Mouse (Mus musculus) megakaryocyte, embryonic 14.5 days (primary cell): Measurements from ENCODE around the gene Gm45717. TPM values are rescaled to one million over a fixed set of nuclear protein-coding genes. Genes with fewer than 3 reads are reported as not detected.
A peak's percentile ranks its signal among the peaks of the same experiment; 100 is the strongest.
"Not testable (repeated sequence)": the region's sequence is repeated elsewhere in the genome, so short reads cannot be mapped to it uniquely, and the experiment has no call there.

Experiments
- H3K27me3 ChIP-seq: replicated peaks from 2 replicates; pipeline ENCODE3; 2012; ENCODE audit warnings: inconsistent platforms
- H3K36me3 ChIP-seq: replicated peaks from 2 replicates; pipeline ENCODE3; 2012; ENCODE audit warnings: low read length, inconsistent platforms, mixed read lengths
- H3K4me1 ChIP-seq: 2 replicates; pipeline ENCODE4 v1.6.1; 2012; ENCODE audit warnings: inconsistent platforms
- H3K4me3 ChIP-seq: replicated peaks from 2 replicates; pipeline ENCODE3; 2012; ENCODE audit warnings: moderate library complexity, mild to moderate bottlenecking, inconsistent platforms
- H3K9me3 ChIP-seq: 2 replicates; pipeline ENCODE4 v1.6.1; 2012; ENCODE audit warnings: inconsistent platforms
- FLI1 ChIP-seq: IDR thresholded peaks from 2 replicates; pipeline ENCODE4 v1.6.1; 2012; ENCODE audit warnings: low read length, inconsistent platforms, mixed read lengths
- GATA1 ChIP-seq: IDR thresholded peaks from 3 replicates; pipeline ENCODE4 v1.6.1; 2012; ENCODE audit warnings: mixed read lengths, low read length, inconsistent platforms, borderline replicate concordance
- polyA plus RNA-seq: library from polyadenylated mRNA; stranded (reverse); fragments of >175 nt; gene quantifications from 2 replicates; pipeline ENCODE4 v1.2.3, GENCODE M21; 2012; ENCODE audit warnings: low replicate concordance; ENCODE audit not compliant: insufficient read depth

Gm45717 gene
- polyA plus RNA-seq, 1 experiment = not detected

DNA sequence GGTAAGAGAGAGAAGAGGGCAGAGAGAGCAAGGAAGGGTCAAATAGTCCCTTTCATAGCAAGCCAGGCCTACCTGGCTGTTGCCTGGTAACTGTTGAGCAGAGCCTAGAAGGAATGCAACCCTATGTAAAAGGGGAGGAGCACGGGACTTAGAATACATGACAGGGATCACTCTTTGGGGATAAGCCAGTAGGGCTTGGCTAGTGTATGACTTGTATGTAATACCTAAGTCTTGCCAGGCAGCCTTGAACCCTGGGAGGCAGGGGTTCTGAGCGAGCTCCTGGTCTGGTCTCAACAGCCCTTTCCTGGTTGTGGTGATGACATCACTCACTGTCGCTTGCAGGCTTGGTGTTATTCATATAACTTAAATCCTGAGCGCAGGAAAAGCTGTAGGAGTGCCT, 33.3 kb upstream of the Gm45717 start:
- Histone ChIP-seq H3K36me3 (peaks cover 7% of the 10 kb centered on the region), H3K9me3 (peaks cover 6% of the 10 kb centered on the region), H3K27me3 (no peaks in the 10 kb centered on the region), H3K4me1 (peaks cover 68% of the 10 kb centered on the region), H3K4me3 (no peak overlapping the region)
- TF ChIP-seq GATA1 = no peak
- no peak for TF ChIP-seq FLI1

GRCm38 (mm10) chr7:140987182-140988138, 31.7 kb upstream of the Gm45717 start:
- Histone ChIP-seq H3K36me3 (peaks cover 10% of the 10 kb centered on the region), H3K4me3 (no peak overlapping the region), H3K4me1 (peaks cover 80% of the 10 kb centered on the region), H3K27me3 (no peaks in the 10 kb centered on the region), H3K9me3 (peaks cover 6% of the 10 kb centered on the region)
- no peak for TF ChIP-seq FLI1

DNA sequence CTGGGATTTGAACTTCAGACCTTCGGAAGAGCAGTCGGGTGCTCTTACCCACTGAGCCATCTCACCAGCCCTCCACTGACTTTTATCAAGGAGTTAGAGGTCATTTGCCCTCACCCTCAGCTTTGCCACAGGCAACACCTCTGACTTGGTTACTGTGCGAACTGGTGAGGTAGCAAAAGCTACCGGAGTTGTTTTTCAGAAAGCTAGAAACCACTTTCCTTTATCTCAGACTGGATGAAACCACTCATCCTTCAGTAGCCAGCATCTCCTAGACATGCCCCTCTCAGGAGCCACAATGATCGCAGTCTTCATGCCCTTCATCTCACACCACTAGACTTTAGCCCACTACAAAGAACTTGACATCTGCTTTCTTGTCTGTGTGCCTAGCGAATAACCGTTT, 27.2 kb upstream of the Gm45717 start:
- Histone ChIP-seq H3K4me1 (peaks cover 65% of the 10 kb centered on the region), H3K4me3 (no peak overlapping the region), H3K36me3 (peaks cover 10% of the 10 kb centered on the region), H3K9me3 (peaks cover 6% of the 10 kb centered on the region), H3K27me3 (no peaks in the 10 kb centered on the region)
- TF ChIP-seq FLI1 (no peak), GATA1 (no peak)

DNA sequence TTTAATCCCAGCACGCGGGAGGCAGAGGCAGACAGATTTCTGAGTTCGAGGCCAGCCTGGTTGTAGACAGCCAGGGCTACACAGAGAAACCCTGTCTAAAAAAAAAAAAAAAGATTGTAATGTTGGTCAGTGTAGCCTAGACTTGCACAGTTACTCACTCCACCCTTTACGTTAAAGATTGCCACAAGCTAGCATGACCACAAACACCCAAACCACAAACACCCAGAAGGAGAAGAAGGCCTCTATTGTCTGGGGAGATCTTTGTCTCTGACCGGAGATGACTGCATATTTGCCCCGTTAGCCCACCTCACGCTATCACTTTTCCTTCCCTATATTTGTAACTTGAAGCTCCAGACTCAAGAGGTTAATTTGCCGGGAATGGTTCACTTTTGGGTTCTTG, 26.0 kb upstream of the Gm45717 start:
- H3K4me3 ChIP-seq = peak overlapping the region; percentile 33
- H3K9me3 ChIP-seq = peaks cover 6% of the 10 kb centered on the region
- H3K4me1 ChIP-seq = peaks cover 57% of the 10 kb centered on the region
- H3K27me3 ChIP-seq = no peaks in the 10 kb centered on the region
- H3K36me3 ChIP-seq = peaks cover 10% of the 10 kb centered on the region
- TF ChIP-seq FLI1 (no peak), GATA1 (no peak)

- not testable (repeated sequence) for H3K4me3 ChIP-seq, H3K36me3 ChIP-seq, H3K27me3 ChIP-seq, H3K9me3 ChIP-seq
- peaks cover 60% of the 10 kb centered on the region for H3K4me1 ChIP-seq
Measured at GRCm38 (mm10) chr7:140976720-140977119, 21.0 kb upstream of the Gm45717 start.

DNA sequence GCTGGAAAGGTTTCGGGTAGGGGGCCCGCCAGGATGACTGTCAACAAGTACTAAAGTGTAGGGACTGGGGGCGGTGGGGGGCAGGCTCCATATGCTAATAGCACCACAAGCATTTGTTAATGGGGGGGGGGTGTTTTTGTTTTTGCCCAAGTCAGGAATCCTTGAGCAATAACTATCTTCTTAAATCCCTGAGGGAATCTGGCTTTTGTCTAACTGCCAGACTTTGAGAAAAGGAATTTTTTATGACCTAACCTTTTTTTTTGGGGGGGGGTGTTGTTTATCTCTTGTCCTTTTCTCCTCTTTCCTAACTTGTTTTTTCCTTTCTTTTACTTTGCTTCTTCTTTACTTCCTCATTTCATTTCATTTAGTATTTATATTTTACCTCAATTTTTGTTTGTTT, 19.7 kb upstream of the Gm45717 start:
- H3K4me3 ChIP-seq = no peak overlapping the region
- no peaks in the 10 kb centered on the region for H3K9me3 ChIP-seq
- H3K4me1 ChIP-seq = peaks cover 63% of the 10 kb centered on the region
- peaks cover 19% of the 10 kb centered on the region for H3K36me3 ChIP-seq
- no peaks in the 10 kb centered on the region for H3K27me3 ChIP-seq
- no peak for TF ChIP-seq GATA1

- Histone ChIP-seq H3K9me3 (no peaks in the 10 kb centered on the region), H3K27me3 (no peaks in the 10 kb centered on the region), H3K36me3 (peaks cover 25% of the 10 kb centered on the region), H3K4me3 (peak overlapping the region; percentile 73), H3K4me1 (peaks cover 63% of the 10 kb centered on the region)
- no peak for TF ChIP-seq FLI1
- TF ChIP-seq GATA1 = no peak
Measured at GRCm38 (mm10) chr7:140974940-140975339, 19.2 kb upstream of the Gm45717 start.

DNA sequence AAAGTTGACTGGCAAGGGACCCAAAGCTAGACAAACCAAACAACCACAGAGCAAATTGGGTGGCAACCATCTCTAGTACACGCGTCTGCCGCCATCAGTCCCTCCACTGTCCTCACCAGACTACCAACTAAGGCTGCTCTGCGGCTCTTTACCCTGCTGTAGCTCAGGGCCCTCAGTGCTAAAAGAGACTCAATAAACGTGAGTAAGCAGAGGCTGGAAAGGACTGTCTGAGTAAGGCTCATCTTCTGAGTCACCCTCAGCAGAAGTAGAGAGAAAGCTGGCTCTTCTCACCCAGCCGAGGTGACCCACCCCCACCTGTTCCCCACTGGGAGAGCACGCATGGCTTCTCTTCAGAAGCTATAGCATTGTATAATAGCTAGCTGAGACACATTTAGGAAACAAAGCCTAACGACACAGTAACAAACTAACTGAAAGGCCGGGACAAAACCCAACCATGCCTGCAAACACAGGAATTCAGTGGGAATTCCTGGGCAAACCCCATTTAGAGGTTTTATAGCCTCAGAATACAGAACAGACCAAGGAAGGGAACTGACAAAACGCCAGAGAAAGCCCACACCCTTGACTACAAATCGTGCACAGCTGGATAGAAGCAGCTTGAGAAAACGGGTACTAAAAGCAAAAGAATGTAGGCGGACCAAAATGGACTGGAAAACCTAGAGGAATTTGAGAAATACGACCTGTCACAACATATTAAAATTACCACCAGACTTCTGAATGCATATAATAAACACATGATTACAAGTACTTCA, 17.8 kb upstream of the Gm45717 start:
- TF ChIP-seq GATA1 = no peak
- no peak for TF ChIP-seq FLI1
- no peaks in the 10 kb centered on the region for H3K9me3 ChIP-seq
- H3K27me3 ChIP-seq = no peaks in the 10 kb centered on the region
- peaks cover 71% of the 10 kb centered on the region for H3K4me1 ChIP-seq
- peaks cover 28% of the 10 kb centered on the region for H3K36me3 ChIP-seq
- H3K4me3 ChIP-seq = no peak overlapping the region

DNA sequence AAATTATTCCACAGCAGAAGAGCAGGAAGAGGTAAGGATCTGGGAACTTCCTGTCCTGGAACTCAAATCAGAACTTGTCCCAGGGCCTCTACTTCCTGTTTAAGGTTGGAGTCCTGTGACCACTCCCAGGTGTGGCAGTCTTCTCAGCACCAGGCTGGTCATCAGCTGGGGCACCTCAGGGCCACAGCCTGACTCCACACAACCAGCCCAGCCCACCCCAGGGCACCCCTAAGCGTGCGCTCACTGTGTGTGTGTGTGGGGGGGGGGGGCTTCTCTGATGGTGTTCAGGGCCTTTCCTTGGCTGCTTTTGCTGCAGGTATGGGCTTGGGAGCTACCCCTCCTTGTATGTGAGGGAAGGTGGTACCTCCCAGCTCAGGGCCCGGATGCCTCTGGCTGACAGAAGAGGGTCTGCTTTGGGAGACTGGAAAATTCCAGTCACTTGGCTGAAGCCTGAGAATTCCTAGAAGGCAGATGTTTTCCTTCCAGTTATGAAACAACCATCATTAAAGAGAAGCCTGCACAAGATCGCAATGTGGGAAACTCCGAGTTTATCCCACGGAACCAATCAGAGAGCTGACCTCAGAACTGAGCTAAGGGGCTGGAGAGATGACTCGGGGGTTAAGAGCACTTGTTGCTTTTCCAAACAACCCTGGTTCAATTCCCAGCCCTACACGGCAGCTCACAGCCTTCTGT, 15.9 kb upstream of the Gm45717 start:
- Histone ChIP-seq H3K36me3 (peaks cover 28% of the 10 kb centered on the region), H3K4me1 (peaks cover 85% of the 10 kb centered on the region), H3K27me3 (no peaks in the 10 kb centered on the region), H3K9me3 (no peaks in the 10 kb centered on the region), H3K4me3 (peak overlapping the region; percentile 56)
- TF ChIP-seq GATA1 = no peak
- TF ChIP-seq FLI1 = no peak

DNA sequence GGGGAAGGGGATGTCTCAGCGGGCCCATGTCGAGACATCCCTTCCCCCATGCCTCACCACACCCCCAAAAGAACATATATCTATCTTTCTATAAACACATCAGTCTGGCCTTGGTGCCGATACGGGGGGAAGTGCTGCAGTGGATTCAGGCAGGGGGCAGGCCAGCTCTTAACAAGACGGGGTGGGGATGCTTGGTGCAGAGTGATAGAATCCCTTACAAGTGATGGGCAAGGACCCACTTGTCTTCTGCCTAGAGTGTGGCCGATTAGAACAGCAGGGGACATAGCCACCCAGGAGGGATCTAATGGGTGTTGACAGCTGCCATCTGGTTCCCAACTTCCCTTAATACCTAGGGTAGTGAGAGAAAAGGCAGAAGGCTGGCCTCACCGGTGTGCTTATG, 15.2 kb upstream of the Gm45717 start:
- no peaks in the 10 kb centered on the region for H3K27me3 ChIP-seq
- no peaks in the 10 kb centered on the region for H3K9me3 ChIP-seq
- H3K4me3 ChIP-seq = peak overlapping the region; percentile 91
- no peak for TF ChIP-seq GATA1
- no peak for TF ChIP-seq FLI1
- H3K36me3 ChIP-seq = peaks cover 28% of the 10 kb centered on the region
- H3K4me1 ChIP-seq = peaks cover 79% of the 10 kb centered on the region

- not testable (repeated sequence) for H3K9me3 ChIP-seq, H3K27me3 ChIP-seq
- H3K4me3 ChIP-seq = peak overlapping the region; percentile 91
- peaks cover 74% of the 10 kb centered on the region for H3K4me1 ChIP-seq
- H3K36me3 ChIP-seq = peaks cover 28% of the 10 kb centered on the region
Measured at GRCm38 (mm10) chr7:140968710-140969109, 13.0 kb upstream of the Gm45717 start.
